Mouse (Mus musculus) WW6 (cell line): ENCODE measurements around the gene Rpl35.

Experiments used
- DNase-seq: peaks from one replicate; pipeline ENCODE4 v3.0.0-alpha.2; 2013; ENCODE audit warnings: low read depth, low spot score

The Rpl35 gene

GRCm38 (mm10) chr2:38997386-38998374 lies 7.7 kb downstream of the Rpl35 start, which contains the start of gene Wdr38:
Wdr38 (plus strand) TSS chr2:38997476.
- peak; percentile 74 for DNase-seq

GRCm38 (mm10) chr2:38992452-38992851 lies 13.0 kb downstream of the Rpl35 start:
- no peak for DNase-seq

- no peak for DNase-seq
Observed at GRCm38 (mm10) chr2:38992004-38992403, 13.4 kb downstream of the Rpl35 start.

GRCm38 (mm10) chr2:38988929-38989328 lies 16.5 kb downstream of the Rpl35 start:
- DNase-seq, result no peak

GRCm38 (mm10) chr2:38987803-38988510 lies 17.5 kb downstream of the Rpl35 start:
- no peak for DNase-seq

- DNase-seq, result no peak
Observed at GRCm38 (mm10) chr2:38987371-38987770, 18.1 kb downstream of the Rpl35 start.

- DNase-seq, result no peak
Observed at GRCm38 (mm10) chr2:38986580-38986979, 18.8 kb downstream of the Rpl35 start.

- DNase-seq, result no peak
Observed at GRCm38 (mm10) chr2:38983456-38983855, 22.0 kb downstream of the Rpl35 start.

- DNase-seq, result no peak
Observed at GRCm38 (mm10) chr2:38977837-38978236, 27.6 kb downstream of the Rpl35 start.

- no peak for DNase-seq
Observed at GRCm38 (mm10) chr2:38975941-38976805, 29.3 kb downstream of the Rpl35 start.

- no peak for DNase-seq
Observed at GRCm38 (mm10) chr2:38975181-38975580, 30.2 kb downstream of the Rpl35 start.

- DNase-seq, result no peak
Observed at GRCm38 (mm10) chr2:38974171-38974570, 31.3 kb downstream of the Rpl35 start.

- no peak for DNase-seq
Observed at GRCm38 (mm10) chr2:38973701-38974100, 31.7 kb downstream of the Rpl35 start.

GRCm38 (mm10) chr2:38973223-38973622 lies 32.2 kb downstream of the Rpl35 start:
- no peak for DNase-seq

GRCm38 (mm10) chr2:38970057-38970456 lies 35.4 kb downstream of the Rpl35 start:
- DNase-seq, result no peak

GRCm38 (mm10) chr2:38969650-38970049 lies 35.8 kb downstream of the Rpl35 start:
- DNase-seq, result no peak

GRCm38 (mm10) chr2:38964198-38964597 lies 41.2 kb downstream of the Rpl35 start:
- DNase-seq, result no peak

- no peak for DNase-seq
Observed at GRCm38 (mm10) chr2:38957671-38958223, 47.7 kb downstream of the Rpl35 start.

- DNase-seq, result no peak
Observed at GRCm38 (mm10) chr2:38956062-38956461, 49.4 kb downstream of the Rpl35 start.

- no peak for DNase-seq
Observed at GRCm38 (mm10) chr2:38953152-38953883, 52.1 kb downstream of the Rpl35 start.
